Mouse (Mus musculus) gastrocnemius, adult 2 months (tissue): ENCODE results near the gene Gm9747. TPM values are rescaled to one million over a fixed set of nuclear protein-coding genes. Genes with fewer than 3 reads are reported as not detected.

Experiments used
- DNase-seq: peaks from one replicate; pipeline ENCODE4 v3.0.0; 2022
- H3K27ac ChIP-seq: fragments of 200-600 bp; 2 replicates; pipeline ENCODE4 v1.8.1; 2022; ENCODE audit warnings: mild to moderate bottlenecking
- H3K4me3 ChIP-seq: fragments of 200-600 bp; 2 replicates; pipeline ENCODE4 v1.8.1; 2022; ENCODE audit warnings: mild to moderate bottlenecking, moderate library complexity
- CTCF ChIP-seq: fragments of 200-600 bp; IDR thresholded peaks from 2 replicates; pipeline ENCODE4 v1.8.1; 2022; ENCODE audit warnings: antibody characterized with exemption, mild to moderate bottlenecking, moderate library complexity
- intact Hi-C: fragments of 180-260 bp; cut with DNase I; formaldehyde crosslinking; loops from one replicate; pipeline ENCODE4 v1.15.1; 2025
- long read RNA-seq, 2 experiments: library from polyadenylated mRNA; stranded (forward); transcript quantifications; one replicate each; pipeline ENCODE4 v2.0.0; 2021
- total RNA-seq, 2 experiments: library from RNA; stranded (reverse); gene quantifications; 2 replicates each; pipeline ENCODE4 v1.2.3; 2021

Gene Gm9747
- total RNA-seq, result not detected
- long read RNA-seq, experiment 1, transcript Gm9747-201 (1 exons, 2,822 nt), result major isoform, 6 of 6 reads
- long read RNA-seq, experiment 1, partial matches to known transcripts, result 0 of 6 reads
- long read RNA-seq, experiment 1, other reads (novel, unspliced or antisense), result 0 of 6 reads
- long read RNA-seq, experiment 2, transcript Gm9747-201 (1 exons, 2,822 nt), result major isoform, 6 of 6 reads
- long read RNA-seq, experiment 2, partial matches to known transcripts, result 0 of 6 reads
- long read RNA-seq, experiment 2, other reads (novel, unspliced or antisense), result 0 of 6 reads

DNA sequence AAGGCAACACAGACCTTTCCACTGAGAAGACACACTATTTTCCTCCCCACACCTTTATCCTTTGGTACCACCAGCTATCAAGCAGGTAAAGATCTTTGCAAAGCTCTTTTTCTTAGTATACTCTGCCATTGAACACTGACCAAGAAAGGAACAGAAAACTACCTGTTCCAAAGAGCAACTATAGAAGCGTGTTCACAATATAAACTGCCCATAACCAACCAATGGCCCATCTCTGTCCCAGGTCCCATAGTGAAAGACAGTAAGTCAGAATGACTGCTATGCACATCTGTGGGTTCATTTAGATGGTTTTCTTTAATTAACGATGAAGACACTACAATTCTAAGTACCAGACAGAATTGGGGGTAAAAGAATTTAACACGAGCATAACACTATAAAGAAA, at the start of gene Gm9747:
Gene Gm9747, plus strand, starts transcription at position 301 of the 400 bp plus-strand sequence.
- no peak for DNase-seq
- no peak for TF ChIP-seq CTCF
- Histone ChIP-seq H3K4me3 (no peak within 1 kb of the TSS), H3K27ac (no peak within 1 kb of the TSS)
- intact Hi-C loops, result no loop called here

DNA sequence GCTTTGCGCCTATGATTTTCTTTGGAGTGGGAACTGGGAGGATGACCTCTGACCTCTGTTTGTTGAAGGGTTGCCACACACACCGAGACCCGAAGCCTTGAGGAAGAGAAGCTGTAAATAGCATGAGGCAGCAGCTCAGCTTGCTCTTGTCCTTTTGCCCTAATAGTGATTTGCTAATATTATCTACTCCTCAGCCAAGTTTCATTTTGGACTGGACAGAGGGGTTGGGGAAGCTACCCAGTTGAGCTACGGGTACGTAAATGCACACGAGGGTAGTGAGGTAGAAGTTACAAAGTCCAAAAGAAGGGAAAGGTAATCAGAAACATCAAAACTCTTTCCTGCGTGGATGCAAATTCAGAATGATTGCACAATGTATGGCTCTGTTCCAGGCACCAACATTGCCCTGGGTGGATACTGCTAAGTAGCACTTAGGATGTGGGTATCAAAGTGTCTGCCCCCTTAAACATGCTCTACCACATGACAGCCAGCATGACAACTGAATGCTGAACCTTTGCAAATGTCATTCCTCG, 48.9 kb upstream of the Gm9747 start:
- intact Hi-C loops, result no loop called here
- no peak for TF ChIP-seq CTCF
- peak; percentile 38 for DNase-seq
- H3K4me3 ChIP-seq, result peak overlapping the region; percentile 42
- peak overlapping the region; percentile 74 for H3K27ac ChIP-seq

DNA sequence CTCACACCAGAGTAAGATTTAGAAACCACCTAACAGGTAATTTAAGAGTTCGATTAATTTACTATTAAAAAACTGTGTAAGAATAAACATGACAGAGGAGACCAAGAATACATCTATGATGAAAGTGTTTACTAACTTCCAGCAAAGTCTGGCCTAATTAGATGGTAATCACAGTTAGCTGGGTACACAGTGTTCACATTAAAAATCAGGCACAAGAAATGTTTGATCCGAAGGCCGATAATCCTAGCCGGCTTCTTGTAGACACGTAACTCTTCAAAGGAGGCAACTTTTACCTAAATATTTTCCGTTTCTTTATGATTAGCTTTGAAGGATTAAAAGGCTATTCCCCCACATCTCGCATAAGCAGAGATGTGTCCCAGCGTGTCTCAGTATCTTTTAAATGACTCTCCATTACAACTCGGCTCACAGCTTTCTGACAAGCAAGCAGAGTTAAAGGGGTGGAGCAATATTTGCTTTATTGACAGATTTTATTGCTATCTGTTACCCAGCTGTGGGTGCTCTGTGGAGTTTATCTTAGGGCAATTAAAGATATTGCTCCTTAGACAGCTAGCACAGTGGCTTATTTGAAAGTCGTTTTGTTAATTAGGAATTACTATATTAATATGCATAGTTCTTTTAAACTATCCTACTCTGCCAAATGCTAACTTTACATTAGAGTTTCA, 44.2 kb upstream of the Gm9747 start:
- H3K4me3 ChIP-seq, result no peak overlapping the region
- H3K27ac ChIP-seq, result no peak overlapping the region
- no peak for TF ChIP-seq CTCF
- DNase-seq, result no peak
- intact Hi-C loops, result no loop called here

DNA sequence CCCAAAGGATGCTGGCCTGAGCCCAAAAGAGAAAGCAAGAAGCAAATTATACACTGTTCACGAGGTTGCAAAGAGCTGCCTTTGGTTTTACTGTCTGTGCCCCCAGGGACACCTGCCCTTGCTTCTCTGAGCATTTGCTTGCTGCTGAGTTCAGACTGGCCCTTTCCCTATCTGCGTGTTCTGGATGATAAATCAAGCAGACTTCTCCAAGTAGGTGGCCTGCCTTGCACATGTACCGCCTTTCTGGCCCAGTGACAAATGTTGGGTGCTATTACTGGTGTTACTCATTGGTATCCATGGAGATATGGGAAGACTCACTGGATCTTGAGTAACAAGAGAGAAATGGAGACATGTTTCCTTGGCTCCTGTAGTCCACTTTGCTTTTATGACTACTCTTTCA, 43.4 kb upstream of the Gm9747 start:
- no peak overlapping the region for H3K4me3 ChIP-seq
- no peak for TF ChIP-seq CTCF
- H3K27ac ChIP-seq, result no peak overlapping the region
- peak; percentile 43 for DNase-seq
- intact Hi-C loops, result no loop called here

DNA sequence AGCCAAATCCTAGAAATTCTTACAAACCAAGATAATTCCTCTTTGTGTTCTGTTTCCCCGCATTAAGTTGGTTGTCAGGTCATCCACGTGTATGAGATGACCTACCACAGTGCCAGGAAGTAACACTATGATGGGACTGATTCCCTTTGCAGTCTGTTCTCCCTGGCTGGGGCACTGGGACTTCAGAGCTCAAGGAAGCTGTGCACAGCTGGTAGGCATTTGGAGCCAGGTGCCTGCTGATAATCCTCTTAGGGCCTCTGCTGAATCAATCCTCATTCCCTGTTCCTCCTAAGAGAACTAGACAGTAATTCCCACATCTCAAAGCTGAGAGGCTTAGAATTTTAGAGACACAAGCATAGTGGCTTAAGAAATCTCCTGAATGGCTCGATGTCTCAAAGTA, 41.3 kb upstream of the Gm9747 start:
- intact Hi-C loops, result no loop called here
- no peak overlapping the region for H3K27ac ChIP-seq
- no peak overlapping the region for H3K4me3 ChIP-seq
- no peak for TF ChIP-seq CTCF
- no peak for DNase-seq

DNA sequence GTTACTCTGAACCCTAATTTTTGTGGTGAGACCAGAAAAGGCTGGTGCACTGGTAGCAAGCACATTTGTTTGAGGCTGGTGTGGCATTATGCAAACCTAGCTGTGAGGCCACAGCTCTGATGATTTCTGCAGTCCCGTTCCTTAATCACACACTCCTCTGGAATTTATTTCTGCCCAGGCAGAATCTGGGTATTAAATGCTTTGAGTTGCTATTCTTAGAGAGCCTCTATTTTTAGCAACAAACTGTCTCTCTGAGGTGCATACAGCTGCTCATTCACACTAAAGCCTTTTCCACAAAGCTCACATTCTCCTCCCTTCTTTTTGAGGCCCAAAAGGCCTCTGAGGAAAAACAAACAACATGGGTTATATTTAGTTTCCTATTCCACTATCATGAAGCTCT, 33.0 kb upstream of the Gm9747 start:
- H3K4me3 ChIP-seq, result peak overlapping the region; percentile 43
- no peak for DNase-seq
- TF ChIP-seq CTCF, result no peak
- intact Hi-C loops, result loop anchor here (5.0 kb wide), 3 partner anchors 37 to 87 kb away; no protein-coding TSS in a partner anchor
- peak overlapping the region; percentile 85 for H3K27ac ChIP-seq

DNA sequence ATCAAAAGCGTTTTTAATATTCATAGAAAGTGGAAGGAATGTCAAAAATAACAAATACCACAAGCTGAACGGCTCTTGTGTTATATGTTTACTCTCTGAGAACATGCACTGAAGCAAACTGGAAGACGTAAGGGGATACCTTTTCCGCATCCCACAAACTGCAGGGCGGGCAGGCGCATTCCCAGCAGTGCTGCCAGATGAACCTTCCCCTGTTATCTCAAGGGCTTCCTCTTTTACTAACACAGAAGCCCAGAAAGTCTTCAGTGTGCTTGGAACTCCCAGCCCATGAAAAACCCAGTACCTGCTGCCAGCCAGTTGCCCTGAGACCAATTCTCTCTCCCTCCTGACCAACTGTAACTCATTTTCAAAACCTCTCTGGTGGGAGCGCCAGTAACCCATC, 32.3 kb upstream of the Gm9747 start:
- Histone ChIP-seq H3K27ac (peak overlapping the region; percentile 85), H3K4me3 (no peak overlapping the region)
- intact Hi-C loops, result loop anchor here (5.0 kb wide), 3 partner anchors 37 to 87 kb away; no protein-coding TSS in a partner anchor
- no peak for TF ChIP-seq CTCF
- peak; percentile 34 for DNase-seq

DNA sequence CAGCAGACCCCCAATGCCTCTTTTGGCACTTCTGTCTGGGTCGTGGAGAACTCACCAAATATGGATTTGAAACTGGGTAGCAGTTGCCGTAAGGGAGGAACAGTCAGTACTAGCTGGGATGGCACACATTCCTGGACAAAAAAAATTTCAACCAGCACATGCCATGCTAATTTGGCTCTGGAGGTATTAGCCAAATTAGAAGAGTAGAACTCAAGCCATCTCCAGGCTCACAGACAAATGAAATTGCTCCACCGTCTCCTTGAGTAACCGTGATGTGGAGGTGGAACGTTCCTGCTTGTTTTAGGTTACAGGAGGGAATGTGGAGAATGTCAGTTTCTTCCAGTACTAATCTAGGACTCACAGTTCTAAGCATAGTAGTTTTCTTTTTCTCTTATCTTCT, 25.4 kb upstream of the Gm9747 start:
- TF ChIP-seq CTCF, result no peak

DNA sequence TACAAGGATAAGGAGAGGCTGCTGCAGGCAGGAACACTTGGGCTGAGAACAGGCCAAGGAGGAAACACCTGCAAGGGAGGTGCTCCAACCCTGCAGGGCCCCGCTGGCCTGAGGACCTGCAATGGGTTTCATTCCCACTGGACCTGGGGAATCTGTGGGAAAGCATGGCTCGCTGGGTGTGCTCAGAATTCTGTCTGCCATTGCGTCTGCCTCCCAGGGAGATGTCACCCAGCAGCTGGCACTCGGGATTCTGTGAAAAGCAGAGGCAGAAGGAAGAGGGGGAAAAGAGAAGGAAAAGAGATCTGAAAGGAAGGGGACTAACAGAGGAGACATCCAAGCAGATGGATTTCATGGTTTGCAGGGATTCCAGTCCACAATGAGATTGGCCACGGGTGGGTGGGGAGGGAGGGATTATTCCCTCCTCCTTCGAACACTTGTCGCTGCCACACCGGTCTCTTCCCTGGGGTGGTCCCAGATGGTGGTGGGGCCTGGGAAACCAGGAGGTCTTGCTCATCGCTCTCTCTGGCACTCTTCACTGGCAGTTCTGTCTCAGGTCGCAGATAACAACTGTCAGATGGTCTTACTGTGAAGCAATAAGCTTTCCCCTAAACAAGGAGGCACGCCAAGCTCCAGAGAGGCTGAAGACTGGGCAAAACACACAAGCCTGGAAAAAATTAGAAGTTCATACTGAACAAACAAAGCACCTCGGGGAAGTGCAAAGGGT, 12.1 kb upstream of the Gm9747 start:
- intact Hi-C loops, result no loop called here
- Histone ChIP-seq H3K4me3 (no peak overlapping the region), H3K27ac (no peak overlapping the region)
- TF ChIP-seq CTCF, result no peak
- DNase-seq, result no peak

More for the DNA sequence above, 25.4 kb upstream of the Gm9747 start:
- Histone ChIP-seq H3K4me3 (no peak overlapping the region), H3K27ac (no peak overlapping the region)
- no peak for DNase-seq
- intact Hi-C loops, result no loop called here

DNA sequence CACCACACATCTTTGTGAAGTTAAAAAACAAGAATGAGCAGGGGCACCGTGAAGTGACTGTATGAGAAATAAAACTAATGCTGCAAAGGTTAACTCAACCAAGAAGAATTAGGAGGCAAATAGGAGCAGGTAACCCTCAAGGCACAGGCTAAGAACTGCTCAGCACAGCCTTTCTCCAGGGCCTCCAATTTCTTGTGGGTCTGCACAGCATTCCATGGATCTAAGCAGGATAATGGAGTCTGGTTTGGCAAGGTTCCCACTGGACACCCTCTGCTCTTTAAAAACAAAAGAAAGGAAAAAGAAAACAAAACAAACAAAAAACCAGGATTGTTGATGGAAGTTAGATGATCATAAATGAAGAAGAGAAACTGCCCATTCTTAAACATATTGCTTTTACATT, 11.4 kb upstream of the Gm9747 start:
- no peak for TF ChIP-seq CTCF

DNA sequence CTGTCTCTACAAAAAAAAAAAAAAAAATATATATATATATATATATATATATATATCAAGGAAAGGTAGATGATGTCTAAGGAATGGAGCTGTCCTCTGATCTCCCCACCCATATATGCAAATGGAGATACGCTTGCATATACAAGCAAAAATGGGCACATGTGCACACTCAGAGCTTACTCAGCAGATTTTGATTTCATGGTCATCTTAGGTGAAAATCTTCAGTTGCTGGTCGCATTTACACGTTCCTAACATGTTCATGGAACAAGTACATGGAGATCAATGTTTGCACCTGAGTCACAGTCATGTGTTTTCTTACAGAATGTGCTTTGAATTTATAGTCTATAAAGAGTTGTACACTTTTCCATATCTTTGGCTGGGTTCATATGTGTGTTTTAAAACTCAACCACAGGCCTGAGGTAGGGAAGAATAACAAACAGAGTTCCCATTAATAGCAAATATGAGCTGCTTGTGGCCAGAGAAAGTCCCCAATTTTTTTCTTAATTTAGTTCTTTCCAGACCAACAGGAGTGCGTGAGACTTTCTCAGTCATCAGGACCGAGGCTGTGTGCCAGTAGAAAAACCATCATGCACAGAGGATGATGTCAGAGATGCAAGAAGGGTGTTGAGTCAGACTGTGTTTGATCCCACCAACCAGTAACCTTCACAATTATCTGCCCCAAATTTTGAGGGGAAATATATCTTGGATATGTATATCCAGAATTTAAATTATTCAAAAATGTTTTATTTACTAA, 9.7 kb upstream of the Gm9747 start:
- no peak for TF ChIP-seq CTCF
- intact Hi-C loops, result no loop called here
- DNase-seq, result no peak
- Histone ChIP-seq H3K4me3 (no peak overlapping the region), H3K27ac (no peak overlapping the region)

More for the DNA sequence above, 11.4 kb upstream of the Gm9747 start:
- Histone ChIP-seq H3K4me3 (no peak overlapping the region), H3K27ac (no peak overlapping the region)
- intact Hi-C loops, result no loop called here
- DNase-seq, result no peak

DNA sequence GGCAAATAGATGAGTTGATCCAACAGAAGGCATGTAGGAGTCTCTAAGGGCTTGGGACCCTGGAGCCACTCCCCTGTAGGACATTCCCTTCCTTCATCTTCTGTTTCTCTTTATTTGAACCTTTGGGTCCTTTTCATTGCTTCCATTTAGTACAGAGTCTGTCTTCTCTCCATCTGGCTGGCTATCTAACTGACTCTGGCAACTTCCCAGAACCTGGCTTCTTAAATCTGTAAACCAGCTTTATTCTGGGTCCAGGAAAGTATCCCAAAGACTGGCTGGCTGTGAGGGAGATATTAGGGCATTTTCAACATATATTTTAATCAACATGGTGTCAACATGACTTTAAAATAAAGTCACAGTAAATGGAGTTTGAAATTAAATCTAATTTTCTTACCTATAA, 4.1 kb upstream of the Gm9747 start:
- intact Hi-C loops, result no loop called here
- H3K27ac ChIP-seq, result no peak overlapping the region
- H3K4me3 ChIP-seq, result no peak overlapping the region
- no peak for DNase-seq
- TF ChIP-seq CTCF, result no peak
